Mouse (Mus musculus) neural tube, embryonic 11.5 days (tissue): ENCODE data around the gene Dchs2. TPM values are rescaled to one million over a fixed set of nuclear protein-coding genes. Genes with fewer than 3 reads are reported as not detected.
A peak's percentile ranks its signal among the peaks of the same experiment; 100 is the strongest.

Experiments used
- ATAC-seq: fragments of 200-750 bp; cut with Nextera tagmentation; 2 replicates; pipeline ENCODE4 v1.8.0; 2017; ENCODE audit warnings: moderate number of reproducible peaks, mild to moderate bottlenecking, moderate TSS enrichment, moderate library complexity; ENCODE audit not compliant: insufficient read depth, low FRiP score, low TSS enrichment
- DNase-seq: peaks from one replicate; pipeline ENCODE4 v3.0.0-alpha.2; 2015; ENCODE audit warnings: low spot score
- H3K27ac ChIP-seq: fragments of 300-500 bp; sonication (generic); 2 replicates; pipeline ENCODE4 v1.5.1; 2014; ENCODE audit warnings: low read depth, mild to moderate bottlenecking, low read length
- H3K27me3 ChIP-seq: fragments of 300-500 bp; sonication (generic); 2 replicates; pipeline ENCODE4 v1.6.1; 2014; ENCODE audit warnings: mild to moderate bottlenecking, low read length, mixed read lengths; ENCODE audit not compliant: control insufficient read depth, insufficient read depth
- H3K36me3 ChIP-seq: fragments of 300-500 bp; sonication (generic); 2 replicates; pipeline ENCODE4 v1.6.1; 2014; ENCODE audit warnings: mild to moderate bottlenecking, low read length, moderate library complexity, mixed read lengths; ENCODE audit not compliant: control insufficient read depth, insufficient read depth
- H3K4me1 ChIP-seq: fragments of 300-500 bp; sonication (generic); 2 replicates; pipeline ENCODE4 v1.6.1; 2014; ENCODE audit warnings: low read length, mixed read lengths; ENCODE audit not compliant: control insufficient read depth, insufficient read depth
- H3K4me2 ChIP-seq: fragments of 300-500 bp; sonication (generic); 2 replicates; pipeline ENCODE4 v1.6.1; 2014; ENCODE audit warnings: low read depth, mild to moderate bottlenecking, moderate library complexity
- H3K4me3 ChIP-seq: fragments of 300-500 bp; sonication (generic); 2 replicates; pipeline ENCODE4 v1.5.1; 2014; ENCODE audit warnings: low read depth, low read length
- H3K9ac ChIP-seq: fragments of 300-500 bp; sonication (generic); 2 replicates; pipeline ENCODE4 v1.6.1; 2014; ENCODE audit warnings: mild to moderate bottlenecking, low read length
- H3K9me3 ChIP-seq: fragments of 300-500 bp; sonication (generic); 2 replicates; pipeline ENCODE4 v1.6.1; 2016; ENCODE audit warnings: low read length; ENCODE audit not compliant: control insufficient read depth
- WGBS: fragments of 180-500 bp; shearing (Covaris S2); extraction: QIAGEN DNeasy Blood & Tissue Kit; methylation state at CpG from one replicate; pipeline ENCODE4 v1.1.7; 2014; 5-methylcytosine and 5-hydroxymethylcytosine counted together
- polyA plus RNA-seq: library from polyadenylated mRNA; unstranded; fragments of >200 nt; fragmentation: Nextera tagmentation; extraction: Ambion mirVana; gene quantifications from 2 replicates; pipeline ENCODE4 v1.2.1, GENCODE M21; 2014

Gene Dchs2
- polyA plus RNA-seq, 1 experiment from 2014 or later, result 1.2 TPM

DNA sequence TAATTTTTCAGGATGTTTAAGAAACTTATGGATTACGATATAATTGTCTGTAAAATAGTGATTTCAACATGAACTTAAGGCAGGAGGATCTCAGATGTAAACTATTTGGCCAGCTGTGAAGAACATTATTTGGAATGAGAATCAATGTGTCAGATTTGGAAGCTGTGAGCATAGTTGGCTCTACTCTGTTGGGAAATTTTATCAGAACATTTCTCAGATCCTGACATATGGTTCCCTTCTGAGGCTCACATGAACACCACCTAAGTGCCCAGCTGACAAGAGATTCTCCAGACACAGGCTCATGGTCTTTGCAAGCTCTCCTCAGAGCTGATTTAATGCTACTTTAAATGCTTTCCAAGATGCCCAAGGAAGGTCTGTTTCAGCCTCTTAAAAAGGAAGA, 156.1 kb downstream of the Dchs2 start:
- no peaks in the 10 kb centered on the region for H3K36me3 ChIP-seq
- 76% methylated on average over 1 of the region's 1 CpGs for WGBS

DNA sequence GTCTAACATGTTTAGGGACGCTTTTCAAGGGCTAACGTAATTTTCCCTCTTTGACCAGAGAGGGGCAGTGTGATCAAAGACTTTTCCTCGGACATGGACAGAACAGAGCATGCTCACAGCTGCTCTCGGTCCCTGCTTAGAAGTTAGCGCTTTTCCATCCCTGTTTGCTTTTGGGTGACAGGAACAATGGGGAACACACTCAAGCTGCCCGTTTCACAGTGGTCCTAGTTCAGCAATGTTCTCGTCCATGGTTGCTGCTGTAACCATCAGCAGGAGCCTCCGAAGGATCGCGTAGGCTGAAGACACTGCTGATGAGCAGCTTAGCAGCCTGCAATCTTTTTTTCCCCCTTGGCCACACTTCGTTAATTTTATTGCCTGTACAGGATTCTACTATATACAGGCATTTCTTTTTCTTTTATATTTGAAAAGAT, 159.2 kb downstream of the Dchs2 start:
- peak; percentile 88 for ATAC-seq
- H3K36me3 ChIP-seq, result no peaks in the 10 kb centered on the region
- H3K4me1 ChIP-seq, result no peaks in the 10 kb centered on the region
- H3K9me3 ChIP-seq, result no peaks in the 10 kb centered on the region
- peak; percentile 77 for DNase-seq
- H3K27me3 ChIP-seq, result no peaks in the 10 kb centered on the region
- no peak overlapping the region for H3K27ac ChIP-seq
- peak overlapping the region; percentile 45 for H3K4me2 ChIP-seq
- WGBS, result 4% methylated on average over 11 of the region's 11 CpGs
- H3K4me3 ChIP-seq, result peak overlapping the region; percentile 35
- no peak overlapping the region; the same call in 1 of the 2 replicates for H3K9ac ChIP-seq

More for the DNA sequence above, 156.1 kb downstream of the Dchs2 start:
- Histone ChIP-seq H3K9me3 (no peaks in the 10 kb centered on the region), H3K9ac (no peak overlapping the region), H3K4me1 (no peaks in the 10 kb centered on the region), H3K27me3 (no peaks in the 10 kb centered on the region), H3K4me3 (no peak overlapping the region), H3K4me2 (no peak overlapping the region), H3K27ac (no peak overlapping the region)
- ATAC-seq (no peak), DNase-seq (no peak)

DNA sequence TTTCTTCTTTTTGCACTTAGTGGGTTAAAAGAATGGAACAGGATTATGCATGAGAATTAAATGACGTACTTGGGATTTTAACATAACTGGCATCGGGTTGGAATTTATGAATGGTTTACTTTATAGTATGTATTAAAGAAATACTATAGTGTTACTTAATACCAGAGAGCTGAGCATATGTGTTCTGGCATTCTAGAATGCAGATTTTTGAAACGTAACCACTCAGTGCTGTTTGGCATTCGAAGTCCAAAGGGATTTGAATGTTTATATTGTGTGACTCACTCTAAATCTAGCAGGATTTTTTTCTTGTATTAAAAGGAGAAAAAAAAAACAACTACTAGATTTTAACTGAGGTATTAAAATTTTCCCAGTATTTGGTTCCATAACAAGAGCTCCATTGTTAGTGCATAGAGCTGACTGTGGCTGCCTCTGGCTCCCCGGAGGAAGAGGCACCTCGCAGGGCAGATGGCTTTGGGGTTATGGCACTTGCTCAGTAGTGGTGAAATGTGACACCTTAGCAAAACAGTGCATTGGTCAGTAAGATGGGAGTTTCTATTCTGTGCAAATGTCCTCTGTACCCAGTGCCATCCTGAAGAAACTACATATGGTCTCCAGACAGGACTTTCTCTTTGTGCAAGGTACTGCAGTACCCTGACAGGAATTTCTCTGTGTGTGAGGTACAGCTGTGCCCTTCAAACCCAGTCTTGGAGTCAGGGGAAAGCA, 160.5 kb downstream of the Dchs2 start:
- no peaks in the 10 kb centered on the region for H3K4me1 ChIP-seq
- DNase-seq, result no peak
- H3K4me2 ChIP-seq, result no peak overlapping the region
- no peak for ATAC-seq
- H3K27ac ChIP-seq, result no peak overlapping the region
- H3K27me3 ChIP-seq, result no peaks in the 10 kb centered on the region
- H3K9me3 ChIP-seq, result no peaks in the 10 kb centered on the region
- H3K4me3 ChIP-seq, result no peak overlapping the region
- 62% methylated on average over 6 of the region's 6 CpGs for WGBS
- H3K9ac ChIP-seq, result no peak overlapping the region
- no peaks in the 10 kb centered on the region for H3K36me3 ChIP-seq

DNA sequence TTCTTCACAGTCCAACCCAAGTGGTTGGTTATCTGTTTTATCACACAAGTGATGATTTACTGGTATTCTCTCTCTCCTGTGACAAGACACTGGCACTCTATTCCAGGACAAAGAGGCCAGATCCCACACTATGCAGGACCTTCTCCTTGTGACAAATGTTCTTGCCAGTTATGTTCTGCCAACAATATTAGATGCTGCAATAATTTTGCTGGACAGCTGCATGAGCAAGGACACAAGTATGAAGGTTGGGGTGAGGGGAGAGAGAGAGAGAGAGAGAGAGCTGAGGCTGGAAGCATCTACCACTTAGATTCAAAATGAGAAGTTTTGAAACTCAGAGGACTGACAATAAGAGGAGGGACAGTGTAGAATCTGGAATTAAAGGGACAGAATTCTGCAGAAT, 162.7 kb downstream of the Dchs2 start:
- Histone ChIP-seq H3K27ac (no peak overlapping the region), H3K4me3 (no peak overlapping the region), H3K27me3 (no peaks in the 10 kb centered on the region), H3K4me2 (no peak overlapping the region), H3K4me1 (no peaks in the 10 kb centered on the region), H3K9ac (no peak overlapping the region), H3K36me3 (no peaks in the 10 kb centered on the region), H3K9me3 (no peaks in the 10 kb centered on the region)
- ATAC-seq, result no peak
- DNase-seq, result no peak

DNA sequence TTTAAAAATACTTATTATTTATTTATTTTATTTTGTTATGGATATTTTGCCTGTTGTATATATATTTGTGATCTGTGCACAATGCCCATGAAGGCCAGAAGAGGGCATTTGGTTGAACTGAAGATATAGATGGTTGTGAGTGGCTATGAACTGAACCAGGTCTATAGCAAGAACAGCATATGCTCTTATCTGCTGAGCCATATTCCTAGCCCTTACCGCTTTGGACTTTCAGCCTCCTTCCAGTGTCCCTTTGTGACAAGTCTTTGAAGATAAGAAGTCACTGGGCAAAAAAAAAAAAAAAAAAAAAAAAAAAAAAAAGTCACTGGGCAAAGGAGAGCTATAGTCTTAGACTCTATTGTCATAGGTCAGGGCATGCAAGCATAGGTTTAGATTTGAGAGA, 163.2 kb downstream of the Dchs2 start:
- Histone ChIP-seq H3K4me1 (no peaks in the 10 kb centered on the region), H3K9ac (no peak overlapping the region), H3K27me3 (no peaks in the 10 kb centered on the region), H3K36me3 (no peaks in the 10 kb centered on the region), H3K9me3 (no peaks in the 10 kb centered on the region), H3K4me3 (no peak overlapping the region), H3K4me2 (no peak overlapping the region), H3K27ac (no peak overlapping the region)
- DNase-seq, result no peak
- no peak for ATAC-seq
- WGBS, result 87% methylated on average over 1 of the region's 1 CpGs

DNA sequence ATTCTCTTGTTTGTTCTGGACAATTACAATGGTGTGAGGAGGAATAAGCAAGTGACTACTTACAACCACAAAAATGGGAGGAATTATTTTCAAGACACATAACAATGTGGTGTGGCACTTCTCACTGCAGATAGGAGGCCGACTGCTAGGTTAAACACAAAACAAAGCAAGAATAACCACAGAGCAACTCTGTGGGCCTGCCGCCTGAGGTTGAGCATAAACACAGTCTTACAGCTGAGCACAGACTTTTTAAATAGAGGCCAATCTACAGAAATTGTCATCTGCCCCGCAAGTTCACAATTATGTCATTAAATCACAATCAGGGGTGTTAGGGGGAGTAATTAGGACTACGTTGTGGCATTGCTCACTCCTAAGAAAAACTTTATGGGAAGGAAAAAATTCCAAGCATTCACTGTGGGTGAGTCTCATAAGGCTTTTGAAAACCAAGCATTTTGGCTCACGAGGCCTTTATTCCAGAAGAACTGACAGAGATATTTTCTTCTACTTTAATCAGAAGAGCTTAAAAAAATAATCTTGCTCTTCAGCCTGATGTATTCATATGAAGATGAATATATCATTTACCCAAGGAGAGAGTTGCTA, 172.1 kb downstream of the Dchs2 start:
- whole genome bisulfite sequencing, result 61% methylated on average over 5 of the region's 5 CpGs
- no peak overlapping the region for H3K4me2 ChIP-seq
- ATAC-seq (no peak), DNase-seq (no peak)
- no peaks in the 10 kb centered on the region for H3K27me3 ChIP-seq
- no peak overlapping the region for H3K27ac ChIP-seq
- no peaks in the 10 kb centered on the region for H3K36me3 ChIP-seq
- no peak overlapping the region for H3K4me3 ChIP-seq
- no peak overlapping the region for H3K9ac ChIP-seq
- no peaks in the 10 kb centered on the region for H3K9me3 ChIP-seq
- no peaks in the 10 kb centered on the region for H3K4me1 ChIP-seq

DNA sequence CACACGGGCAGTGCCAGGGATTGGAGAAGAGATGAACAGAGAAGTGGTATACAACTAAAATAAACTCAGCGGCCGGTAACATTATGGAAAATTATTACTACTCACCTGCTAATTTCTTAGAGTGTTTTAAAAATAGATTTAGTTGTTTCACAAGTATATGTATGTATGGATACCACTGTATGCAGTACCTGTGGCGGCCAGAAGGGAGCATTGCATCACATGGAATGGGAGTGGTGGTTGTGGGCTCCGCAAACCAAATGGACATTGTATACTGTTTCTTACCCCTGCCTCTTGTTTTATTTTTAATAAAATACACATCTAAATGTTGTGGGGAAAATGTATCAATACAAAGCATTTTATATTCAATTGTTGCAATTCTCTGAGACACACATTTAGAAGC, 176.1 kb downstream of the Dchs2 start:
- ATAC-seq (no peak), DNase-seq (peak; percentile 40)
- no peak overlapping the region for H3K4me2 ChIP-seq
- H3K36me3 ChIP-seq, result no peaks in the 10 kb centered on the region
- no peak overlapping the region for H3K4me3 ChIP-seq
- no peaks in the 10 kb centered on the region for H3K4me1 ChIP-seq
- H3K9ac ChIP-seq, result no peak overlapping the region
- H3K27ac ChIP-seq, result no peak overlapping the region
- WGBS, result 72% methylated on average over 5 of the region's 5 CpGs
- H3K27me3 ChIP-seq, result no peaks in the 10 kb centered on the region
- H3K9me3 ChIP-seq, result no peaks in the 10 kb centered on the region

DNA sequence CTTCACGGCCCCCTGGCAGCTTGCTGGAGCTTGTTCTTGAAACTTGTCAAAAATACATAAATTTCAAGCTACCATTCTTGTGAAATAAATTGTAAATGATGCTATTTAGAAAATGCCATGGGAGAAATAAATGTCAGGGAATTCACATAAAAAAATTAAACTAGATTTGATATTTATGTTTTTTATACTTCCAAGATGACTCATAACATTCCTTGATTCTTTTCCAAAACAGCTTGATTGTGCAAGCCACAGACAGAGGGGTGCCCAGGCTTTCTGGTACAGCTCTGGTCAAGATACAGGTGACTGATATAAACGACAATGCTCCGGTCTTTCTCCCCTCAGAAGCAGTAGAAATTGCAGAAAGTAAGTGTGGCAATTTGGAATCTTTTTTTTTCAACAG, 218.2 kb downstream of the Dchs2 start:
- no peak for DNase-seq
- no peaks in the 10 kb centered on the region for H3K27me3 ChIP-seq
- H3K36me3 ChIP-seq, result no peaks in the 10 kb centered on the region
- 88% methylated on average over 3 of the region's 3 CpGs for WGBS
- H3K4me3 ChIP-seq, result no peak overlapping the region
- H3K4me1 ChIP-seq, result no peaks in the 10 kb centered on the region
- no peak overlapping the region for H3K4me2 ChIP-seq
- H3K9ac ChIP-seq, result no peak overlapping the region
- ATAC-seq, result no peak
- no peak overlapping the region for H3K27ac ChIP-seq
- no peaks in the 10 kb centered on the region for H3K9me3 ChIP-seq

DNA sequence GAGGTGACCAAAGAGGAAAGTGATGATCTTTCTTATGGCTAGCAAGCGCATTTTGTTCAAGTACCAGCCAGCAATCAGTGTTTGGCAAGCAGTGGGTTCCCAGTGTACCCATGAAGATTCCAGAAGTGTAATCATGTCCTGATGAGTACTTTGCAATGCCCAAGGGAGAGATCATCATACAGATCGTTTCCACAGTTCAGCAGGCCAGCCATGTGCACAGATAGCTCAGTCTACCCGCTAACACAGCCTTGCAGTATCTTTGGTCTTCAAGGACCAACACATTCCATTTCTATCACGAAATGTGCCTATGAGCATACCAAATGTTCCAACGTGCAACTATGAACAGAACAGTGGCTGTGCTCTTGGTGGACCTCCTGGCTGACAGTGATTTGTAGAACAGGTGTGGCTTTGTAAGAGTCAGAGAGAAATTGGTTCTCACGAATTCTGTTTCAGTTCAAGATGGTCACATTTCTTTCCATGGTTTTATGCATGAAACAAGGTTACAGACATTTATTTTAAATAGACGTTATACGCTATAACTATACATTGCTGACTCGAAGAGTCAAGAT, 240.8 kb downstream of the Dchs2 start:
- H3K9ac ChIP-seq, result no peak overlapping the region
- H3K4me2 ChIP-seq, result no peak overlapping the region
- no peaks in the 10 kb centered on the region for H3K36me3 ChIP-seq
- ATAC-seq (no peak), DNase-seq (no peak)
- H3K4me1 ChIP-seq, result no peaks in the 10 kb centered on the region
- H3K9me3 ChIP-seq, result no peaks in the 10 kb centered on the region
- 87% methylated on average over 9 of the region's 9 CpGs for WGBS
- no peaks in the 10 kb centered on the region for H3K27me3 ChIP-seq
- H3K4me3 ChIP-seq, result no peak overlapping the region
- no peak overlapping the region for H3K27ac ChIP-seq
